Mouse (Mus musculus) forebrain, embryonic 10.5 days (tissue): ENCODE data around the gene Osbp2. TPM values are rescaled to one million over a fixed set of nuclear protein-coding genes. Genes with fewer than 3 reads are reported as not detected.
"Not testable (repeated sequence)": the region's sequence is repeated elsewhere in the genome, so short reads cannot be mapped to it uniquely, and the experiment has no call there.

Experiments
- DNase-seq: peaks from one replicate; pipeline ENCODE4 v3.0.0-alpha.2; 2017; ENCODE audit warnings: low spot score; ENCODE audit errors: extremely low spot score
- H3K27ac ChIP-seq: fragments of 300-500 bp; sonication (generic); 2 replicates; pipeline ENCODE4 v1.5.1; 2016; ENCODE audit warnings: mild to moderate bottlenecking
- H3K27me3 ChIP-seq: fragments of 300-500 bp; sonication (generic); 2 replicates; pipeline ENCODE4 v1.6.1; 2016; ENCODE audit warnings: mild to moderate bottlenecking; ENCODE audit not compliant: poor library complexity, severe bottlenecking
- H3K36me3 ChIP-seq: fragments of 300-500 bp; sonication (generic); replicated peaks from 2 replicates; pipeline ENCODE4 v1.6.1; 2016; ENCODE audit warnings: mild to moderate bottlenecking, moderate library complexity
- H3K4me1 ChIP-seq: fragments of 300-500 bp; sonication (generic); 2 replicates; pipeline ENCODE4 v1.6.1; 2016
- H3K4me3 ChIP-seq: fragments of 300-500 bp; sonication (generic); 2 replicates; pipeline ENCODE4 v1.5.1; 2016; ENCODE audit warnings: mild to moderate bottlenecking, moderate library complexity
- H3K9me3 ChIP-seq: fragments of 300-500 bp; sonication (generic); 2 replicates; pipeline ENCODE4 v1.6.1; 2016; ENCODE audit warnings: mild to moderate bottlenecking, moderate library complexity
- WGBS: fragments of 180-500 bp; shearing (Covaris S2); methylation state at CpG from one replicate; pipeline ENCODE4 v1.1.7; 2016; 5-methylcytosine and 5-hydroxymethylcytosine counted together
- polyA plus RNA-seq: library from polyadenylated mRNA; unstranded; fragments of >200 nt; fragmentation: Nextera tagmentation; extraction: Ambion mirVana; gene quantifications from 2 replicates; pipeline ENCODE4 v1.2.1, GENCODE M21; 2016

Osbp2 gene
- polyA plus RNA-seq, result 0.48 and 0.89 TPM in 2 replicates

DNA sequence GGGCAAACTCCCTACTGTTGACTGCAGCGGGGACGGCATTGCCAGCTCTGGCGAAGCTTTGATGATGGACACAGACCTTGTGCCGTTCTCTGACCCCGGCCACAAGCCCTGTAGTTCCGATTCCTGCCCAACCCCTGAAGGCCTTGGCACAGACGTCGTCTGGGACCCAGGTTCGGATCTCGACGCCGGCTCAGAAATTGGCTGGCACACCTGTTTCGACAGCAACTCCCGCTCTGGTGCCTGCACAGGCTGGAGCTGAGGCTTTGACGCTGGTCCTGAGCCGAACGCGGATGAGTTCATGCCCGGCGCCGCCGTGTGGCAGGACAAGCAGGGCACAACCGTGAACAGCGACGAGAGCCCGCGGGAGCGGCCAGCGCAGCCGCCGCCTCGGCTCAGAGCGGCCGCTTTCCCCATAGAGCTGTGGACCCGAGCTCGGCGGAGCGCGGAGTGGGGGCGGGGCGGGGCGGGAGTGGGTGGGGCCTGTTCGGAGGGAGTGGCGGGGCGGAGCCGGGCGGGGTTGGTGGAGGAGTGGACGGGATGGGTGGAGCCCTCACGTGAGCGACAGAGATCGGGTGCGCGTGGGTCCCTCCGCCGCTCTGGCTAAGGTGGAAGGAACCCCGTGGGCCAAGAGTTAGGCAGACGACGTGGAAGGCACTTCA is at the start of gene Osbp2:
Osbp2 (minus strand) TSS at position 450 of the 659 bp plus-strand sequence.
- peaks cover 54% of the 10 kb centered on the region for H3K27me3 ChIP-seq
- no peaks in the 10 kb centered on the region for H3K36me3 ChIP-seq
- peak; percentile 86 for DNase-seq
- WGBS, result 4% methylated on average over 56 of the region's 58 CpGs
- H3K9me3 ChIP-seq, result no peaks in the 10 kb centered on the region
- H3K4me1 ChIP-seq, result peaks cover 15% of the 10 kb centered on the region
- H3K27ac ChIP-seq, result peak within 1 kb of the TSS; percentile 77
- H3K4me3 ChIP-seq, result peak within 1 kb of the TSS; percentile 62

GRCm38 (mm10) chr11:3912875-3913271 is 49.2 kb upstream of the Osbp2 start:
- peak; percentile 49 for DNase-seq
- Histone ChIP-seq H3K4me3 (peak overlapping the region; percentile 74), H3K9me3 (no peaks in the 10 kb centered on the region), H3K36me3 (no peaks in the 10 kb centered on the region), H3K27ac (peak overlapping the region; percentile 83), H3K27me3 (peaks cover 22% of the 10 kb centered on the region), H3K4me1 (peaks cover 60% of the 10 kb centered on the region)
- WGBS, result 2% methylated on average over 16 of the region's 16 CpGs

DNA sequence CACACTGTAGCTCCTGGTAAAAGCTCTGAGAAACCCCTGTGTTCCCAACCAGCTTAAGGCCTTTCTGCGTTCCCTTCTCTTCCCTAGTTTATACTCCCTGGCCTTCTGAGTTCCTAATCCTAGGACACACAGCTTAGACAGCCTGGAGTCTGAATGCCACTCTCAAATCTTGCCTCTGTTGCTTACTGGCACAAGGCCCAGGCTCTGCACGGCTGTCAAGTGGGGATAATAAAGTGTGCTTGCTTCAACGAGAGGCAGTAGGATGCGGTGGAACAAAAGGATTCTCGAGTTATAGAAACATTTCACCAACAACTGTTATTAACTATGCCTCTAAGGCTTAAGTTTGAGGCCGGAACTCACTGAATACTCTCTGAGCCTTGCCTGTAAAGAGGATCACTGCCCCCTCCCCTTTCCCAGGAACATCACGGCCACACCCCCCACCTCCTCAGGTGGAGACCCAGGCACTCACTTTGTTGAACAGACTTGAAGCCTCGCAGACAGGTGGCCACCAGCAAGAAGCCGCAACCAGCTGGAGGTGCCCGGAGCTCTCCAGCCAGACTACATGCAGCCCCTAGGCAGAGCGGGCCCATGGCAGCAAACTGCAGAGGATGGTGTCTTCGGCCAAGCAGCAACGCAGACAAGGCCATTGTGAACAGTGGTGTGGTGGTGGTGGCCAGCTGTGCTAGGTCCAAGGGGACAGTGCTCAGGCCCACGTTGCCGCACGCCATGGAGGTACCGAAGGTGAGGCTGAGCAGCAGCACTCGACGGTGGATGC is 48.6 kb upstream of the Osbp2 start:
- 25% methylated on average over 19 of the region's 19 CpGs for WGBS
- peak; percentile 29 for DNase-seq

GRCm38 (mm10) chr11:3911440-3911839 is 47.7 kb upstream of the Osbp2 start:
- not testable (repeated sequence) for H3K27ac ChIP-seq, H3K9me3 ChIP-seq, DNase-seq
- WGBS, result 92% methylated on average over 6 of the region's 6 CpGs
- Histone ChIP-seq H3K27me3 (peaks cover 22% of the 10 kb centered on the region), H3K36me3 (peaks cover 12% of the 10 kb centered on the region; the same call in 1 of the 2 replicates), H3K4me3 (0 out of 2 replicates have a peak overlapping the region, but pooled peaks have one; percentile 0), H3K4me1 (peaks cover 60% of the 10 kb centered on the region)

More for the DNA sequence above, 48.6 kb upstream of the Osbp2 start:
- Histone ChIP-seq H3K27me3 (peaks cover 22% of the 10 kb centered on the region), H3K36me3 (peaks cover 4% of the 10 kb centered on the region; the same call in 1 of the 2 replicates), H3K9me3 (no peaks in the 10 kb centered on the region), H3K4me1 (peaks cover 60% of the 10 kb centered on the region), H3K27ac (peak overlapping the region; percentile 83), H3K4me3 (peak overlapping the region; percentile 74)

GRCm38 (mm10) chr11:3910513-3911310 is 47.0 kb upstream of the Osbp2 start:
- no peaks in the 10 kb centered on the region for H3K9me3 ChIP-seq
- peaks cover 22% of the 10 kb centered on the region for H3K27me3 ChIP-seq
- no peak for DNase-seq
- peaks cover 60% of the 10 kb centered on the region for H3K4me1 ChIP-seq
- peaks cover 14% of the 10 kb centered on the region; the same call in 1 of the 2 replicates for H3K36me3 ChIP-seq
- 0 out of 2 replicates have a peak overlapping the region, but pooled peaks have one; percentile 0 for H3K4me3 ChIP-seq
- H3K27ac ChIP-seq, result no peak overlapping the region
- 68% methylated on average over 5 of the region's 5 CpGs for WGBS

DNA sequence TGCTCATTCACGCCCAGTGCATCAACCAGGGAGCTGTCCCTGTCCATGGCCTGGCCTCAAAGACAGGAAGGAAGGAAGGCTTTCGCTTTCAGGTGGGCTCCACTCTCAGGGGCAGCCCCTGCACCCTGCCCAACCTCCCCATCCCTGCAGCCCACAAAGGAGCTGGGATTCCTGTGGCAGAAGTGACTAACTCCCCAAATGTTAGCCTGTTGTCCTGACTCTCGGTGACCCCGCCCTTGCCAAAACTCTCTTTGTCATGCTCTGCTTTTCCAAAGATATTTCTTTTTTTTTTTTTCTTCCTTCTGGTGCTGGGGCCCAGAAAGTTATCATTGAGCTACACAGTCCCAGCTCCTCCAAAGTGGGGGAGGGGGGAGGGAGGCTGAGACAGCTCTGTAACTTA is 45.5 kb upstream of the Osbp2 start:
- 80% methylated on average over 4 of the region's 4 CpGs for WGBS

GRCm38 (mm10) chr11:3905446-3905845 is 41.7 kb upstream of the Osbp2 start:
- Histone ChIP-seq H3K27ac (no peak overlapping the region), H3K27me3 (no peaks in the 10 kb centered on the region), H3K4me3 (no peak overlapping the region), H3K36me3 (peaks cover 21% of the 10 kb centered on the region), H3K4me1 (peaks cover 20% of the 10 kb centered on the region), H3K9me3 (no peaks in the 10 kb centered on the region)
- WGBS, result 75% methylated on average over 1 of the region's 1 CpGs
- DNase-seq, result no peak

More for the DNA sequence above, 45.5 kb upstream of the Osbp2 start:
- DNase-seq, result no peak
- H3K4me3 ChIP-seq, result no peak overlapping the region
- H3K9me3 ChIP-seq, result no peaks in the 10 kb centered on the region
- H3K36me3 ChIP-seq, result peaks cover 20% of the 10 kb centered on the region; the same call in 1 of the 2 replicates
- peaks cover 22% of the 10 kb centered on the region for H3K27me3 ChIP-seq
- H3K27ac ChIP-seq, result no peak overlapping the region
- H3K4me1 ChIP-seq, result peaks cover 53% of the 10 kb centered on the region

- no peak overlapping the region for H3K4me3 ChIP-seq
- peaks cover 13% of the 10 kb centered on the region; the same call in 1 of the 2 replicates for H3K4me1 ChIP-seq
- H3K9me3 ChIP-seq, result no peaks in the 10 kb centered on the region
- 87% methylated on average over 6 of the region's 6 CpGs for WGBS
- DNase-seq, result no peak
- H3K27me3 ChIP-seq, result no peaks in the 10 kb centered on the region
- peaks cover 24% of the 10 kb centered on the region for H3K36me3 ChIP-seq
- H3K27ac ChIP-seq, result no peak overlapping the region
Observed at GRCm38 (mm10) chr11:3904673-3905072, 41.0 kb upstream of the Osbp2 start.

DNA sequence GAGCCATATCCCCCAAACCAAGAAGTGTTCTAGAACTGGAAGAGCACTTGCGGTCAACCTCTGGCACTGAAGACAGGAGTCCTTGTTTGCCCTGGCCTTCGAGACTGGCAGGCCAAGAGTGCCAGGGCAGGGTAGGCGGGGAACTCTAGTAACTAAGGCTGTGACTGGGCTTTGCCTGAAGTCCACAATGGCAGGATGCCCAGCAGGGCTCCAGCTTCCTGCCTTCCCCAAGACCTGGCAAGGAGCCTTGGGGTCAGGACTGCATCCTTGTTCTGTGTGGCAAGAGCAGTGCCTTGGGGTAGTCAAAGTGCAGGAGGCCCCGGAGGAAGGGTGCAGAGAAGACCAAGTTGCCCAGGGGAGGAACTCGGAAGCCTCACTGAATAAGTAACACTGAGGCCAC is 39.3 kb upstream of the Osbp2 start:
- H3K27me3 ChIP-seq, result no peaks in the 10 kb centered on the region
- H3K9me3 ChIP-seq, result no peaks in the 10 kb centered on the region
- peaks cover 39% of the 10 kb centered on the region for H3K36me3 ChIP-seq
- H3K4me3 ChIP-seq, result no peak overlapping the region
- 0 out of 2 replicates have a peak overlapping the region, but pooled peaks have one; percentile 21 for H3K27ac ChIP-seq
- DNase-seq, result no peak
- 83% methylated on average over 5 of the region's 5 CpGs for WGBS
- H3K4me1 ChIP-seq, result peaks cover 5% of the 10 kb centered on the region; the same call in 1 of the 2 replicates

DNA sequence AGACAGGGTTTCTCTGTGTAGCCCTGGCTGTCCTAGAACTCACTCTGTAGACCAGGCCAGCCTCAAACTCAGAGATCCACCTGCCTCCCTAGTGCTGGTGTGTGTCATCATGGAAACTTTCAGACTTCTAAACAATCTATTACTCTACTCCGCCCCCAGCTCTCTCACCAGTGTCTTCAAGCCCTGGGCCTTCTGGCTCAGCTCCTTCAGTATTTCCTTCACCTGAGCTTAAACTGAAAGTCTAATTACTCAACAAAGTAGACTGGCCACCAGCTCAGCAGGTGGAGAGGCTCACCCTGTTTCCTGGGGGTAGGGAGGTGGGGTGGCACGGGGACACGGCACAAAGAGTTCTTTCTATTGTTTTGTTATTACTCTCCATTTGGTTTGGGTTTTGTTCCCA is 38.8 kb upstream of the Osbp2 start:
- no peaks in the 10 kb centered on the region for H3K27me3 ChIP-seq
- 85% methylated on average over 3 of the region's 3 CpGs for WGBS
- H3K9me3 ChIP-seq, result no peaks in the 10 kb centered on the region
- H3K36me3 ChIP-seq, result peaks cover 43% of the 10 kb centered on the region
- no peak overlapping the region for H3K4me3 ChIP-seq
- H3K27ac ChIP-seq, result no peak overlapping the region
- 0 out of 2 replicates have a peak, but pooled peaks cover 4% of the 10 kb centered on the region for H3K4me1 ChIP-seq
- no peak for DNase-seq

DNA sequence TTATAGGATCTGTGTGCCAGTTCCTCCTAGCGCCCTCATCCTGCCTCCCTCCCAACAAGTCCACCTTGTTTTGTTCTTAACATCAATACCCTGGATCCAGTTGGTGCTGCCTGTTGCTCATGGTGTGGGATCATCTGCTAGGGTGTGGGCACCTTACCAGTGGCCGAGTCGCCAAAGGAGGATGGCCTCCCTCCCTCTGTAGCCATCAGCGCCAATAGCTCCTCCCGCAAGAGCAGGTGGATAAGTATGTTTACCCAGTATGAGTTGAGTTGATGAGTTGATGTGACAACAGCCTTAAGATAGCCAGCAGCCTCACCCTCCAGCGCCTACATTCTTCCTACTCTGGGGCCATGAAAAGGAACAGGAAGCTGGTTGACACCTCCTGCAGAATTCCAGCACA is 36.6 kb upstream of the Osbp2 start:
- no peaks in the 10 kb centered on the region for H3K27me3 ChIP-seq
- peaks cover 14% of the 10 kb centered on the region for H3K4me1 ChIP-seq
- WGBS, result 89% methylated on average over 6 of the region's 6 CpGs
- H3K36me3 ChIP-seq, result peaks cover 41% of the 10 kb centered on the region
- no peaks in the 10 kb centered on the region for H3K9me3 ChIP-seq
- no peak overlapping the region for H3K27ac ChIP-seq
- DNase-seq, result no peak
- H3K4me3 ChIP-seq, result no peak overlapping the region

DNA sequence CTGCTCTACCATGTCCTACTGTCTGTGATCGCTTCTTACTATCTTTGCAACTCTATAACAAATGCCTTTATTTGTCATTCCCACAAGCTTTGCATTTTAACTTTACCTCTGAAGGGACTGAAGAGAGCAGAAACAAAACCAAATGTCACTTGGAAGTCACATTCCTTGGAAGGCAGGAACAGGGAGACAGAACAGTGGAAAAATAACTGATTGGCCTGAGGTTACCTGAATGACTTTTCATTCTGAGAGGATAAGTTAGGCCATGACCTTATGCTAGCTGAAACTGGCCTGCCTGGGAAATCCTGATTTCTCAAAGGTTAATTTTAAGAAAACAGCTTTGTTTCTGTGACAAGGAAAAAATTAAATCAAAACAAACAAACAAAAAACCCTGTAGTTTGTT is 32.2 kb upstream of the Osbp2 start:
- H3K9me3 ChIP-seq, result no peaks in the 10 kb centered on the region
- no peaks in the 10 kb centered on the region for H3K27me3 ChIP-seq
- peaks cover 23% of the 10 kb centered on the region for H3K4me1 ChIP-seq
- 94% methylated on average over 1 of the region's 1 CpGs for WGBS
- H3K27ac ChIP-seq, result peak overlapping the region; percentile 94
- peaks cover 34% of the 10 kb centered on the region for H3K36me3 ChIP-seq
- DNase-seq, result no peak
- H3K4me3 ChIP-seq, result peak overlapping the region; percentile 65
